Mouse (Mus musculus) gastrocnemius, postnatal 10 days (tissue): ENCODE measurements around the gene Zfp324. TPM values are rescaled to one million over a fixed set of nuclear protein-coding genes. Genes with fewer than 3 reads are reported as not detected.

ENCODE experiments used
- DNase-seq: peaks from one replicate; pipeline ENCODE4 v3.0.0; 2021; ENCODE audit warnings: mixed read lengths
- total RNA-seq, 2 experiments: library from RNA; stranded (reverse); gene quantifications; 2 replicates each; pipeline ENCODE4 v1.2.3; 2021

Zfp324 gene
- total RNA-seq, 2 experiments from 2014 or later: 2.8 to 4.8 TPM

- peak; percentile 53 for DNase-seq
These were observed 637 bp downstream of the Zfp324 start for GRCm38 (mm10) chr7:12966104-12966845.

DNA sequence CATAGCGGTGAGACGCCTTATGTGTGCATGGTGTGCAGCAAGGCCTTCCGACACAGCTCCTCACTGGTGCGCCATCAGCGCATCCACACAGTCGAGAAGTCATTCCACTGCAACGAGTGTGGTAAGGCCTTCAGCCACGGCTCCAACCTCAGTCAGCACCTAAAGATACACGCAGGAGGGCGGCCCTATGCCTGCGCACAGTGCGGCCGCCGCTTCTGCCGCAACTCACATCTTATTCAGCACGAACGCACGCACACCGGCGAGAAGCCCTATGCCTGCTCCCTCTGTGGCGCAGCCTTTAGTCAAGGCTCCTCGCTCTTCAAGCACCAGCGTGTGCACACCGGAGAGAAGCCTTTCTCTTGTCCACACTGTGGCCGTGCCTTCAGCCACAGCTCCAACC is 5.3 kb downstream of the Zfp324 start:
- no peak for DNase-seq

DNA sequence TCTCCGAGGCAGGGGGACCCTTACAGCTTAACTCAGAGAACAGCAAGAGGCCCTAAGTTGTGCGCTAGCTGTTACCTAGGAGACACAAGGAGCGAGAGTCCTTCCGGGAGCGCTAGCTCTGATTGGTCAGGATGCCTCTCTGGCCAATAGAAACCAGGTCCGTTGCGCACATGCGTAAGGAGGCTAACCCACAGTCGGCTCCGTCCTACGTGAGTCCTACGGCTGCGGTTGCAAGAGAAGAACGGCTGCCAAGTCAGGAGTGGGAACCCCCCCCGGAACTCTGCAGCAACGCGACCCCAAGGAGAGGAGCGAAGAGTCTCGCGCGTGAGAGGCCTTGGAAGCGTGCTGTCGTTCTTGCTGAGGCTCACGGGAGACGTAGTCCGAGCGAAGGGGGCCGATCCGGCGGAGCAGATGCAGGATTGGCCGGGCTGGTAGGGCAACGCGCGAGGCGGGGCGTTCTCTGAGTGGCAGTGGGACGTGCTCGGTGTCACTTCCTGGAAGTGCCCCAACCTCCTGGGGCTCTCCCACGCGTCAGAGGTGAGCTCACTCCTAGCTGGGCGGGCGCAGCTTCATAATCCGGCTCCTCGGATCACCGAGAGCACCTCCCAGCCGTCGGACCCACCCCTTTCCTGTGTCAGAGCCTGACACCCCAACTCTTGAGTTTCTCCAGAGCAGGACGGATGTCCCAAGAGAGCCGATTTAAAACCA is 12.2 kb downstream of the Zfp324 start, which contains the start of gene Zfp446:
Gene Zfp446 (plus strand): TSS at position 167 of the 708 bp plus-strand sequence.
- peak; percentile 97 for DNase-seq

DNA sequence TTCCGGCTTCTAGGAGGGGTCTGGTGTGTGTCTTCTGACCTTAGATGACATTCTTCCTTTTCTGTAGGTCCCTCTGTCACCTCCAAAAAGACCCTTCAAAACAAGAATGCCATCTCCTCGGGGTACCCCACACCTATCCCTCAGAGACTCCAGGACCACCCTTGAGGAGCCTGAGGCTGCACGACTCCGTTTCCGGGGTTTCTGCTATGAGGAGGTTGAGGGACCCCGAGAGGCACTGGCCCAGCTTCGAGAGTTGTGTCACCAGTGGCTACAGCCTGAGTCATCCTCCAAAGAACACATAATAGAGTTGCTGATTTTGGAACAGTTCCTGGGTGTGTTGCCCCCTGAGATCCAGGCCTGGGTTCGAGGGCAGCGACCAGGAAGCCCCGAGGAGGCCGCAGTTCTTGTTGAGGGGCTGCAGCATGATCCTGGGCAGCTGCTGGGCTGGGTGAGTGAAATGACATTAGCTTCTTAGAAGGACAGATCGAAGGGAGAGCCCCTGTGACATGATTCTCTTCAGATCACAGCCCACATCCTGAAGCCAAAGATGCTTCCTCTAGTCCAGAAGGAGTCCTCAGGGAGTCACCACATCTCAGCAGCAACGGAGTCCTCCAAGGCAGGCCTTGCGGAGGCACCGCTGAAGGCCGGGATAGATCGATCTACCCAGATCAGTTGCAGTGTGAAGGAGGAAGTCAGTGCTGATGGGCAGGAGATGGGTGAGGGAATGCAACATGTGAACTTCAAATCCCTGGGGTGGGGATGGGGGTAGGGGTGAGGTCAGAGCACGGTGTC is 13.5 kb downstream of the Zfp324 start:
- no peak for DNase-seq

GRCm38 (mm10) chr7:12979776-12980175 is 14.1 kb downstream of the Zfp324 start:
- no peak for DNase-seq

DNA sequence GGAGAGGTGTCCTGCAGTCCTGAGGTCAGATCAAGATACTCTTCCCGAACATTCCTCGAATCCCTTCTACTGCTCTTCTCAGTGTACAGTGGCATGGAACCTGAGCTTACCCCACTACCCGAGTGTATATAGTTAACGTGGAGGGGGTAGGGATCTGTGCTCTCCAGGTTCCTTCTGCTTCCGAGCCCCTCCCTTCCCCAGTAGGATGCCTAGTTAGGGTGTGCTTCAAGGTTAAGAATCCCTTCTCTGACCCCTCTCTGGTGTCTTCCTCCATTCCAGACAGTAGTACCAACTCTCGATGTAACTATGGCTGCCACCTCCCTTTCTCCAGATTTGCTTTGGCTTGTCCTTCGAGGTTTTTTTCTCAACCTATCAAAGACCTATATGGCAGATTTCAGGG is 14.7 kb downstream of the Zfp324 start:
- no peak for DNase-seq

- no peak for DNase-seq
These were observed 20.1 kb downstream of the Zfp324 start for GRCm38 (mm10) chr7:12985724-12986123.

DNA sequence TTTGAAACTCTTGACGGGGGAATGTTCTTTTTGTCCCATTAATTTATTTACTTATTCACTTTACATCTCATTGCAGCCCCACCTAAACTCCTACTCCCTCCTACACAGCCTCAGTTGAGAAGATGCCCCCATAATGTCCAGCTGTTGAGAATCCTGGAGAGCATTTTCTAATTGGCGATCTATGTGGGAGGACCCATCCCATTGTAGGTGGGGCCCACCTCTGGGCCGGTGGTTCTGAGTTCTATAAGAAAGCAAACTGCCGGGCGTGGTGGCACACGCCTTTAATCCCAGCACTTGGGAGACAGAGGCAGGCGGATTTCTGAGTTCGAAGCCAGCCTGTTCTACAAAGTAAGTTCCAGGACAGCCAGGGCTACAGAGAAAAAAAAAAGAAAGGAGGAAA is 21.3 kb downstream of the Zfp324 start:
- no peak for DNase-seq

- DNase-seq: no peak
These were observed 22.0 kb downstream of the Zfp324 start for GRCm38 (mm10) chr7:12987409-12988189.

DNA sequence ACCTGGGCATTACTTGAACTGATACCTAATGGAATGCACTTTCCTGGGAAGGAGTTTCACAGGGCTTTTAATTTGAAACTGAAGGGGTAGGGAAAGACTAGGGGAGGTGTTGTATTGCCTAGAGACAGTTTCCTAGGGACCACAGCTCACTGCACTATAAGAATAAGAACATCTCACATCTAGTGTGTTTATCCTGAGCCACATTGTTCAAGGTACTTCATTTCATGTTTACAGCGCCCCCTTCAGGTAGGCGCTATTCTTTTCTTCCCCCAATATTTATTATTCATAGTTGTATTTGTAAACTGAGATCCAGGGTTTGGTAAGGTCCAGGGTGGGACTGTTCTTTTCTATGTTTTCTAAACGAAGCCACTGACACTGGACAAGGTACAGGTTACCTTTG is 26.6 kb downstream of the Zfp324 start:
- DNase-seq: no peak

- DNase-seq: no peak
These were observed 27.5 kb downstream of the Zfp324 start for GRCm38 (mm10) chr7:12993148-12993547.

DNA sequence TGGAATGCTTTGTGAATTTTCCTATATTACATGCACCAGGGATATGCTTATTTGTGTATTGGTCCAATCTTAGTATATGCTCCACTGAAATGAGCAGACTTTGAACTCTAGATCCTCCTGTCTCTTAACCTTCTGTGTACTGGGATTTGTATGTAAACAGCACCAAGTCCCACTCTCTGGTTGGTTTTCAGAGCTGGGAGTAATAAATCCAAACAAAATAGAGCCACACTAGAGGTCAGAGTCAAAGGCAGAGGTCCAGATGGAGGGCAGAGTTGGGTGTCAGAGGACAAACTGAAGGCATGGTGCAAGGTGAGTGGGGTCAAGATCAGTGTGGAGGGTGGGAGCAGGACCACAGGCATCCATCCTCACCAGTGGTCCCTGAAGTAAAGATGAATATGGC is 30.2 kb downstream of the Zfp324 start:
- DNase-seq: no peak

DNA sequence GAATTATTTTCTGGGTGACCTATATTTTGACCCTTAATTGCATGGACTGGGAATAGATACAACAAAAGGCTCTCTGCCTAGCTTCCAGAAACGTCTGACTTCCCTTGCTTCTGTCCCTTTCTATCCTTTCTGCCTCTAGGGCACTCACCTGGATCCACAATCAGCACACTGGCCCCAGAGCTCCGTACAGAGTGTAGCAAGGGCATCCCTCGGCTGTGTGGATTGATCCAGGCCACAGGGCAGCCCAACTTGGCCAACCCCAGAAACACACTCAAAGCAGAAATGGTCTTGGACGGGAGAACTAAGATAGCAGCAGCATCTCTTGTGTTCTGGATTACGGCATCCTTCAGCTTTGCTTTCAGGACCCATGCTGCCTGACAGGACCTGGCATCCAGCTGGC is 31.6 kb downstream of the Zfp324 start:
- DNase-seq: no peak

GRCm38 (mm10) chr7:12998053-12998452 is 32.4 kb downstream of the Zfp324 start, which contains the start of gene Slc27a5:
TSS of gene Slc27a5 (minus strand) at chr7:12998192.
- no peak for DNase-seq

- no peak for DNase-seq
These were observed 33.2 kb downstream of the Zfp324 start, which contains the start of gene Trim28 for GRCm38 (mm10) chr7:12998851-12999250. TSS of gene Trim28 (plus strand) at chr7:12999114.

DNA sequence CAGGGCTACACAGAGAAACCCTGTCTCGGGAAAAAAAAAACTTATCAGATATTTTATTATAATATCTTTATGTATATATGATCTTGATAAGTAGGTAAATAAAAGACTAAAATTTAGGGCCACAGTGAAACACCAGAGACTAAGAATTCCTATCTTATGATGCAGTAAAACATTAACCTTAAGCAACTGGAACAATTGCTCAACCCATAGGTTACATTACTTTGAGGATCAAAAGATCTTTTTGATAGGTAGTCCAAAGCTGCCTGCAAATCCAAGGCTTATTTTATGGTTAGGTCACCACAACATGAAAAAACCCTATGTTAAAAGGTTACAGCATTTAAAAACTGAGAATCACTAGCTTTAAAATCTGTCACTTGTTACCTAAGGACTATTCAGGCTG is 35.9 kb downstream of the Zfp324 start:
- DNase-seq: no peak

- DNase-seq: no peak
These were observed 37.7 kb downstream of the Zfp324 start for GRCm38 (mm10) chr7:13003380-13003779.

DNA sequence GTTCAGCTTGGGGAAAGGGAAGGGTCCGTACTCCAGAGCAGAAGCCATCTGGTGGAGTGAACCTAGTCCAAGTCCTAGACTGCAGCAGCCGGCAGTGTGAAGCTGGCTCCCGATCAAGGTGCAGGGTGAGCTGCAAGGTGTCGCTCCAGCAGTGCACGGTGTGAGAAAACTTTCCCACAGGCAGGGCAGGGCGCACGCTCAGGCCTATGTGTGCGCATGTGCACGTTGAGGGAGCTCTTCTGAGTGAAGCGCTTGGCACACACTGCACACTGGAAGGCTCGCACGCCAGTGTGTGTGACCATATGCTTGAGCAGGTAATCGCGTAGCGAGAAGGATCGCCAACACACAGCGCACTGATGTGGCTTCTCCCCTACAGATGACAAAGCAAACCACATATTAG is 40.4 kb downstream of the Zfp324 start:
- no peak for DNase-seq

DNA sequence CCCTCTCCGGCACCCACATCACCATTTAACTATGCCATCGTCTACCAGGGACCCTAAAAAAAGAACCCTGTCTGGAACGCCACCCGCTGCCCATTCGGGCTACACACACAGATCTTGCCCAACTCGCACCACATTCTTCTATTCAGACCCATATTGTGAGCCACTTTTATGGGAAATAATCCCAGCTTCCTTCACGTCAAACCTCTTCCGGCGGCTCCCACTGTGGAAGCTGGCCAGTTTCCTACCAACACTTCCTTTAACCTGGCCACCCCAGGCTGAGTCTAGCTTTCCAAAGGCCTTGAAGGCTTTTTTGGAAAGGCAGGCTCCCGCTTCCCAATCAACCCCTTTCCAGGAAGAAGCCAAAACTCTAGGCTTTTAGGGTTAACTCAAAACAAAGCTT is 40.9 kb downstream of the Zfp324 start:
- DNase-seq: no peak

GRCm38 (mm10) chr7:13007341-13008092 is 41.9 kb downstream of the Zfp324 start:
- DNase-seq: no peak
